Mouse (Mus musculus) erythroblast, embryonic 14.5 days (primary cell): Measurements from ENCODE around the gene Polr2h. TPM values are rescaled to one million over a fixed set of nuclear protein-coding genes. Genes with fewer than 3 reads are reported as not detected.
A peak's percentile ranks its signal among the peaks of the same experiment; 100 is the strongest.

ENCODE experiments used
- H3K27me3 ChIP-seq: 2 replicates; pipeline ENCODE4 v1.6.1; 2012; ENCODE audit warnings: inconsistent platforms; ENCODE audit not compliant: control insufficient read depth
- H3K36me3 ChIP-seq: 2 replicates; pipeline ENCODE4 v1.6.1; 2012; ENCODE audit warnings: mild to moderate bottlenecking, inconsistent platforms; ENCODE audit not compliant: control insufficient read depth
- H3K4me1 ChIP-seq: 2 replicates; pipeline ENCODE4 v1.6.1; 2012; ENCODE audit warnings: inconsistent platforms; ENCODE audit not compliant: control insufficient read depth
- H3K4me3 ChIP-seq: replicated peaks from 2 replicates; pipeline ENCODE3; 2012; ENCODE audit warnings: moderate library complexity, mild to moderate bottlenecking, inconsistent platforms
- H3K9me3 ChIP-seq: 2 replicates; pipeline ENCODE4 v1.6.1; 2012; ENCODE audit warnings: low read length, inconsistent platforms, mixed read lengths; ENCODE audit not compliant: control insufficient read depth
- GATA1 ChIP-seq: IDR thresholded peaks from 2 replicates; pipeline ENCODE4 v1.6.1; 2012; ENCODE audit warnings: low read length, inconsistent platforms, mixed read lengths
- TAL1 ChIP-seq: IDR thresholded peaks from 3 replicates; pipeline ENCODE4 v1.6.1; 2012; ENCODE audit warnings: low read length, inconsistent platforms, mixed read lengths
- polyA plus RNA-seq: library from polyadenylated mRNA; stranded (reverse); fragments of >175 nt; gene quantifications from 2 replicates; pipeline ENCODE4 v1.2.3, GENCODE M21; 2012

Gene Polr2h
- polyA plus RNA-seq, 1 experiment = 0.25 TPM

DNA sequence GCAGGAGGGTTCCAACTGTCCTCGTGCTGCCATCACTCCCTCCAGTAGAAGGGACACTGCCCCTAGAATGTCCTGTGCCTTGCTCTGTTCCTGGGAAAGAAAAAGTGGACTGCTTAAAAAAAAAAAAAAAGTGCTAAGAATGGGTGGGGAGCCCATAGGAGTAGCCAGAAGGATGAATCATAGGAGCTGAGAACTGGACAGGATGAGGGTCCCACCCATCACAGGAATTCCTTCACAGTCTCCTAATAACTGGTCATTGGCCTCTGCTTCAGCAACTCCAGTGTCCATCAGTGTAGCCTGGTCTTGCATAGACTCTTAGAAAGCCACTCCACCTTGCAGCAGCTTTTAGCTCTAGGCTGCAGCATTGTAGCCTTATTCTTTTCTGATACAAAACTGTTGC is 8.9 kb downstream of the Polr2h start:
- Histone ChIP-seq H3K9me3 (no peaks in the 10 kb centered on the region), H3K27me3 (peaks cover 45% of the 10 kb centered on the region), H3K4me1 (peaks cover 2% of the 10 kb centered on the region; the same call in 1 of the 2 replicates), H3K36me3 (peaks cover 13% of the 10 kb centered on the region), H3K4me3 (no peak overlapping the region)
- TF ChIP-seq TAL1 (no peak), GATA1 (no peak)

- H3K9me3 ChIP-seq = peaks cover 3% of the 10 kb centered on the region; the same call in 1 of the 2 replicates
- no peak for TF ChIP-seq GATA1
- no peak for TF ChIP-seq TAL1
- peak overlapping the region; percentile 36 for H3K4me3 ChIP-seq
- H3K36me3 ChIP-seq = no peaks in the 10 kb centered on the region
- peaks cover 82% of the 10 kb centered on the region for H3K27me3 ChIP-seq
- peaks cover 2% of the 10 kb centered on the region; the same call in 1 of the 2 replicates for H3K4me1 ChIP-seq
These were observed 12.8 kb downstream of the Polr2h start for GRCm38 (mm10) chr16:20730293-20730711.

- Histone ChIP-seq H3K4me3 (no peak overlapping the region), H3K27me3 (peaks cover 86% of the 10 kb centered on the region), H3K4me1 (peaks cover 3% of the 10 kb centered on the region; the same call in 1 of the 2 replicates), H3K9me3 (peaks cover 3% of the 10 kb centered on the region; the same call in 1 of the 2 replicates), H3K36me3 (no peaks in the 10 kb centered on the region)
- TF ChIP-seq TAL1 = no peak
These were observed 14.2 kb downstream of the Polr2h start for GRCm38 (mm10) chr16:20731688-20732087.

GRCm38 (mm10) chr16:20732251-20732924 is 14.9 kb downstream of the Polr2h start:
- H3K27me3 ChIP-seq = peaks cover 87% of the 10 kb centered on the region
- peak overlapping the region; percentile 18 for H3K4me3 ChIP-seq
- TF ChIP-seq TAL1 (no peak), GATA1 (no peak)
- peaks cover 3% of the 10 kb centered on the region; the same call in 1 of the 2 replicates for H3K9me3 ChIP-seq
- peaks cover 3% of the 10 kb centered on the region; the same call in 1 of the 2 replicates for H3K4me1 ChIP-seq
- no peaks in the 10 kb centered on the region for H3K36me3 ChIP-seq

DNA sequence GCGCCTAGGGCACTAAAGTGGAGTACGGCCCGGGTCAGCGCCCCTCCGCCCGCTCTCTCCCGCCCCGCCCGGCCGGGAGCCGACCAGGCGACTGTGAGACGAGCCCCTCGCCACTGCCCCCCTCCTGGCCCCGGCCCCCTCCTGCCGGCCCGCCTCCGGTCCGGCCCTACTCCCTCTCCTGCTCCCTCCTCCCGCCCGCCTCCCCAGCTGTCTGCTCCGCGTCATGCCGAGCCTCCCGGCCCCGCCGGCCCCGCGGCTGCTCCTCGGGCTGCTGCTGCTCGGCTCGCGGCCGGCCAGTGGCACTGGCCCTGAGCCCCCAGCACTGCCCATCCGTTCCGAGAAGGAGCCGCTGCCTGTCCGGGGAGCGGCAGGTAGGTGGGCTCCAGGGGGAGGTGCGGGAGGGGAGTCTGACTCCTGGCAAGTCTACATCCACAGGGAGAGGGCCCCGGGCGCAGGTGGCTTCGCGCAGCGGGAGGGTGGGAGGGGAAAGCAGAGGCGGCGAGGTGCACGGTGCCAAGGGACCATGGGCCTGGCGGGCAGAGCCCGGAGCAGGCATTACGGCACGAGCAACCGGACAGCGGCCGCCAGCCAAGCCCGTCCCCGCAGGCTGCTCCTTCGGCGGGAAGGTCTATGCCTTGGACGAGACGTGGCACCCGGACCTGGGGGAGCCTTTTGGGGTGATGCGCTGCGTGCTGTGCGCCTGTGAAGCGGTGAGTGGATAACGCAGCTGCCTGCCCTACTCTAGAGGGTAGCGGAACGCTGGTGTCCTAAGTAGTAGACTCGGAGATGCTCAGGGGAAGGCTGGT is 15.7 kb downstream of the Polr2h start, which contains the start of gene Chrd:
Chrd (plus strand) TSS at position 203 of the 806 bp plus-strand sequence.
- peaks cover 86% of the 10 kb centered on the region for H3K27me3 ChIP-seq

DNA sequence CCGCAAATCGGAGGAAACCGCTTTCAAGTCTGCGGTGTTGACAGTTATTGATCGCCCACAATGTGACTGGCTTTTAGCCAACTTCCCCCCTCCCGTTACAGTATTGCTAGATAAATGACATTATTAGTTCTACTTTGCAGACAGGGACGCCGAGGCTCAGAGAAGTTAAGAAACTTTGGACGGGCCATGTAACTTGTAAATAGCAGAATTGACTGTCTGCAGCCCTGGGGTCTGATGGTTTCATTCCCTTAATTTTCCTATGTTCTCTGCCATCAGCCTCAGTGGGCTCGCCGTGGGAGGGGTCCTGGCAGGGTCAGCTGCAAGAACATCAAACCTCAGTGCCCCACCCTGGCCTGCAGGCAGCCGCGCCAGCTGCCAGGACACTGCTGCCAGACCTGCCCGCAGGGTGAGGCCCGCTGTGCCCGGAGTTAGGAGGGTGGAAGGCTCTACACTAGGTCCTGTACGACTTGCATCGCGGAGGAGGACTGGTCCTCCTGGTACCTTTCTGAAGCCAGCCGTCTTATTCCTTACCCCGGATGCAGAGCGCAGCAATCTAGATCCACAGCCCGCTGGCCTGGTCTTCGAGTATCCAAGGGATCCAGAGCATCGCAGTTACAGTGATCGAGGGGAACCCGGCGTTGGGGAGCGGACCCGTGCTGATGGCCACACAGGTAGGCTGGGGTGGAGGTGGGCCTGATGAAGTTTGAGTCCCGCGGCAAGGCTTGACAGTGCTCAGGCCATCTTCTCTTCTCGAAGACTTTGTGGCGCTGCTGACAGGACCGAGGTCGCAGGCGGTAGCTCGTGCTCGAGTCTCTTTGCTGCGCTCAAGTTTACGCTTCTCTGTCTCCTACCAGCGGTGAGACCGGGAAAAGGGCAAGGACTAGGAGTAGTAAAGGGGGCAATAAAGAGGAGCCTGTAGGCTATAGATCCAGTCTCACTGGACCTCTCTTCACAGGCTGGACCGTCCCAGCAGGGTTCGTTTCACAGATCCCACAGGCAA is 16.6 kb downstream of the Polr2h start, which contains the start of gene Thpo:
Thpo (minus strand) TSS at position 781 of the 1,000 bp plus-strand sequence.
- Histone ChIP-seq H3K36me3 (no peaks in the 10 kb centered on the region), H3K4me1 (peaks cover 3% of the 10 kb centered on the region; the same call in 1 of the 2 replicates), H3K9me3 (peaks cover 3% of the 10 kb centered on the region), H3K4me3 (peak within 1 kb of the TSS; percentile 27), H3K27me3 (peaks cover 77% of the 10 kb centered on the region)
- TF ChIP-seq TAL1 (no peak), GATA1 (no peak)

More for the DNA sequence above, 15.7 kb downstream of the Polr2h start, which contains the start of gene Chrd:
- H3K9me3 ChIP-seq = peaks cover 3% of the 10 kb centered on the region
- H3K36me3 ChIP-seq = no peaks in the 10 kb centered on the region
- peak within 1 kb of the TSS; percentile 32 for H3K4me3 ChIP-seq
- H3K4me1 ChIP-seq = peaks cover 3% of the 10 kb centered on the region; the same call in 1 of the 2 replicates
- no peak for TF ChIP-seq GATA1
- TF ChIP-seq TAL1 = no peak

GRCm38 (mm10) chr16:20735651-20736050 is 18.2 kb downstream of the Polr2h start:
- Histone ChIP-seq H3K27me3 (peaks cover 66% of the 10 kb centered on the region), H3K36me3 (no peaks in the 10 kb centered on the region), H3K4me3 (no peak overlapping the region), H3K4me1 (peaks cover 3% of the 10 kb centered on the region; the same call in 1 of the 2 replicates), H3K9me3 (peaks cover 3% of the 10 kb centered on the region)
- TF ChIP-seq TAL1 = no peak
- TF ChIP-seq GATA1 = no peak

DNA sequence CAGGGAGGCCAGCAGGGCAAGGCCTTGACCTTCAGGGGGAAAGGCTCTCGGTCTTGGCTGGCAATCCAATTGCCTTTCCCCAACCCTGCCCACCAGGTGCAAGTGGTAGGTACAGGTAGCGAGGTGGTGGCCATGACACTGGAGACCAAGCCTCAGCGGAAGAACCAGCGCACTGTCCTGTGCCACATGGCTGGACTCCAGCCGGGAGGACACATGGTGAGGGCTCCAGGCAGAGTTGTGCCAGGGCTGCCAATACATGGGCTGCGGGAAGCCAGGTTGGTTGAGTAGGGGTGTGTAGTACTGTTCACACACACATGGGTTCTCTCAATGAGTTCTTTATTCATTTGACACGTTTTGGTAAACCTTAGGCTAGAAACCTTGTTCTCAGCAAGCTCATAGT is 18.7 kb downstream of the Polr2h start:
- H3K4me1 ChIP-seq = peaks cover 3% of the 10 kb centered on the region; the same call in 1 of the 2 replicates
- TF ChIP-seq GATA1 (no peak), TAL1 (no peak)
- H3K9me3 ChIP-seq = peaks cover 3% of the 10 kb centered on the region

More for the DNA sequence above, 18.7 kb downstream of the Polr2h start:
- peaks cover 61% of the 10 kb centered on the region for H3K27me3 ChIP-seq
- H3K36me3 ChIP-seq = no peaks in the 10 kb centered on the region
- H3K4me3 ChIP-seq = no peak overlapping the region
